Mouse (Mus musculus): ENCODE results near the gene Slc35d3. TPM values are rescaled to one million over a fixed set of nuclear protein-coding genes. Genes with fewer than 3 reads are reported as not detected.

Slc35d3 gene
- polyA plus RNA-seq, 1 experiment from 2014 or later = 1.4 TPM

DNA sequence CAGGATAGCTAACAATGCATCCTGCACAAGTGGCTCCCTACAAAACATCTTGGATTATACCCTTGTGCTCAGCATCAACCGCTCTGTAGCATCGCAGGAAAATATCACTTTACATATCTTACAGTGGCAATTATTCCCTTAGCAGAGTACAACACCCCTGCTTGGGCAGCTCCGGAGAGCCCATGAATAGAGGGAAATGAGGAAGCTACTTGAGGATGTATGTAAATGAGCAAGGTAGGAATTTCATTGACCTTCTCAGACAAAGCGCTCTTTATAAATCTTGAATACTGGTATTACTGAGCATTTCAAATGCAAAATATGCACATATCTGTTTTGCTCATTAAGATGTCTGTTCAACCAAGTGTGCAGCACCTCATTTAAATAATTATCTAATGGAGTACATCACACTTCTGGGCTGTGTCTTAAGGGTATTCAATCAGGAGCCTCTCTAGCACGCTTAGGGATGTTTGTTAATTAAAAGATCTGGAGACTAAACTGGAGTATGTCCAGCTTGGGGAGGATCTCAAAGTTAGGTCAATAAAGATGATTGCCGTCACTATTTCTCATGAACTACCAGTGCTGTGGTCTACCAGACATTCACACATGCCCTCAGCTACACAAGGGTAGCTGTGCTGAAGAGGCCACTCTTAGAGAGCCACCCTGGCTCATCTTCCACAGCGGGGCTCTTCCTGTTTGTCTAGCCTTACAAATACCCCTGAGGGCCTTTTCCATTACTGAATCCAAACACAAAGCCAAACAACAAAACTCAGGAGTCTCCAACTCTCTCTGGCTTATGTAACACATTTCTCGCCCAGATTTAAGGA lies 15.2 kb downstream of the Slc35d3 start:
- DNase-seq (ENCODE audit: low spot score) = no peak

DNA sequence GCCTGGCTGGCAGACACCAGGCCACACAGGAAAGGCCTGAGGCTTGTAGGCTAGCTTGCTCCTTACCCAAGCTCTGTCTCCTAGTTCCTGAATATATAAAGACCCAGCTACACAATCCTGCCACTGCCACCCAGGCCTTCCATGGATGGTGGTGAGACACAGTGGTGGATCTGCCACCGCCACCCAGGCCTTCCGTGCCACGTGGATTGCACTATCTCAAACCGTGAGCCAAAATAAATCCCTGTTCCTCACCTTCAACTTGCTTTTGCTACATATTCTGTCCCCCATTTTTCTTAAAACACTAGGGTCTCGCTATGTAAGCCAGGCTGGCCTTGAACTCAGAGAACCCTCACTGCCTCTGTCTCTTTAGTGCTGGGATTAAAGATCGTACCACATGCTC lies 17.0 kb downstream of the Slc35d3 start:
- DNase-seq (ENCODE audit: low spot score) = no peak

DNA sequence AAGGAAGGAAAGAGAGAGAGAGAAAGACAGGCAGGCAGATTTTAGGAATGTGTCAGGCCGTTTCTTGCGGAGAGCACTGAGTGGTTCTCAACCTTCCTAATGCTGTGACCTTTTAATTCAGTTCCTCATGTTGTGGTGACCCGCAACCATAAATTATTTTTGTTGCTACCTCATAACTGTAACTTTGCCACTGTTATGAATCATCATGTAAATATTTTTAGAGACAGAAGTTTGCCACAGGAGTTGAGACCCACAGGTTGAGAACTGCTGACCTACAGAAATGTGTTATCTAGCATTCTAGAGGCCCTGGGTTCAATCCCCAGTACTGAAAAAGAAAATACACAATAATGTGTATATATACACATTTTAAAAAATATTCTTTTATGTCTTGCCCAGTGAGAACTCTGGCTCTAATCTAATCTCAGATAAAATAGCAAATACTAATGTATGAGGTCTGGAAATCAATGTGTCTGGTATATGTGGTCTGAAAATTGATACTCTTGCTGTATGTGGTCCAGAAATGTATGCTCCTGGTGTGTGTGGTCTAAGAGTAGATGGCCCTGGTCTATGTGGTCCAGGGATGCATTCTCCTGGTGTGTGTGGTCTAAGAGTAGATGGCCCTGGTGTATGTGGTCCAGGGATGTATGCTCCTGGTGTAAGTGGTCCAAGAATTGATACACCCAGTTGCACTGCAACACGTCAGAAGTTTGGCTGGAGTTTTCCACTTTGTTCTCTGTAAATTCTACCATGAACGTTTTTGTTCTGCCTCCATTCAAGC lies 20.0 kb downstream of the Slc35d3 start:
- no peak for DNase-seq (ENCODE audit: low spot score)

DNA sequence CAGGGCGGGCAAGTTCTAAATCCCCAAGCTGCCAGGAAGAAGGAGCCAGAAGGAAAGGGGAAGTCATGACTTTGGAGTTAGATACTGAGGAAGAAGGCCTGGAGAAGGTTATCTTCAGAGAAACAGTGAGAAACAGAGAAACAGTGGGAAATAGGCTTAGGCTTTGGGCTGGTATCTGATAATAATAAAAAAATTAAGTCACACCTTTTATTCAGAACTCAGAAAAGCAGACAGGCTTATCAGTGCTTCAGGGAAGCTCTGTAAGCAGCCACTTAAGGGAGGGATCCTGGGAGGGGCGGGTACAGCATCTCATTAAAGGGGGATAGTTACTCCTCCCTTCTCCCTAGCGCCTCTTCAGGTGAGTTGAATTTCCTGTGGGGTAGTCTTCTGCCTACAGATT lies 30.3 kb downstream of the Slc35d3 start:
- no peak for DNase-seq (ENCODE audit: low spot score)

DNA sequence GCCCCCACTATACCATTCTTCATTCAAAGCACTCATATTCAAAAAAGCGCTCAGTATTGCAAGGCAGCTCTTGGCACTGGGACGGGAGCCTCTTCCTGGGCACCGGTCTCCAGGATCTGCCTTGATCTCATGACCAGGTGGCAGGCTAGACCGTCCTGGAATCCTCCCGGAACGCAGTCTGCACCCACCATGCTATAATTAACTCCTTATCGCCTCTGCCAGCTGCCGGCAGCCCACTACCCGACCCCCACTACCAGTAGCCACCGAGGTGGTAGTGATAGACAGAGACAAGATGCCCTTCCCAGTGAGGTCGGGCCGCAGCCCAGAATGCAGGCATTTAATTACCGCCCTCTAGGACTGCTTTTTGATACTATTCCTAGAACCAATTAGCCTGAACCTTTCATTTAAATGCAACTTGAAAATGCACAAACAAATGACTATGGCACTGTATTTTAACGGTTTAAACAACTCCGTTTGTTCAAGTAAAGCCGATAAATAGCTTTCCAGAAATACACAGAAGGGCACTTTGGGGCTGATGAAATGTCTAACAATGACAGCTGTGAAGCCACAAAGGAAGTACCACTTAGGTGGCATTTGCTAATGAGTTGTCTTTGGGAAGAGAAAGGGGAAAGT lies 32.4 kb downstream of the Slc35d3 start:
- no peak for DNase-seq (ENCODE audit: low spot score)

DNA sequence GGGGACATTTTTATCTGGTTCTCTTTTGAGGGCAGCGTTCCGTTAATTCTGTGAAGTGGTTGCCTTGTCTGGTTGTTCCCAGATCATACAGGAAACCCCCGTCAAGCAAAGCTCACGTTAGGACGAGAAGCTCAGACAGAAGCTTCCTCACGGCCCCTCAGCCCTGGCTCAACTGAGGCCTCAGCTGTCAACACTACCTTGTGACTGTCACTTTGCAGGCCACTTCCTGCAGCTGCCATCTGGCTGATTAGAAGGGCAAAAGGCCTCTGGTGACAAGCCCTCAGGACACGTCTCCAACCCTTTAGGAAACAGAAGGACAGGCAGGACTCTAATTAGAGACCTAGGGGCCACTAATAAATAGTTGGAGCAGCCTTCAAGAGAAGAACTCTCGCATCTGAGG lies 35.9 kb downstream of the Slc35d3 start:
- DNase-seq (ENCODE audit: low spot score) = no peak

- DNase-seq (ENCODE audit: low spot score) = peak; percentile 66
These were observed 39.7 kb downstream of the Slc35d3 start for GRCm38 (mm10) chr10:19811436-19812172.

DNA sequence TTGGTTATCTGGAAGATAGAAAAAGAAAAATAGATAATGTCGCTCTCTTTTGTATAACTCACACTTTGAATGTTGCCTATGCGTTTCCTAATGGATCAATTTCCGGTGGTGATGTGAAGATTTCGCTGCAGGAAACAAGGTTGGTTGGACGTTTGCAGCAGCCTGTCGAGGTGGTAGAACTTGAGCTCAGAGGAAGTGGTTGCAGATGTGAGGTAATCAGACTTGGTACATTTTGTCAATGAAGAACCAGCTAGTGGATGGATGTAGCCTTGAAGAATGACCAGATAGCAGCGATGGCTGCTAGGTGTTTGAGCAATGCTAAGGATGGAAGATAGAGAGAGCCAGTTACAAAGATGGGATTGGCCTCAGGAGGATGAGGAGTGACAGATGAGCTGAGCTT lies 46.5 kb downstream of the Slc35d3 start:
- DNase-seq (ENCODE audit: low spot score) = no peak

- DNase-seq (ENCODE audit: low spot score) = no peak
These were observed 48.3 kb downstream of the Slc35d3 start for GRCm38 (mm10) chr10:19802958-19803357.

Other genes with a start within 250 kb of the Slc35d3 start
- 0.10 and 0.12 TPM in 2 replicates for gene Il22ra2, start 229.5 kb downstream of the Slc35d3 start, polyA plus RNA-seq (2015; fragmentation: Nextera tagmentation; extraction: Ambion mirVana)
- 0.60 and 1.1 TPM in 2 replicates for gene Il20ra, start 138.9 kb downstream of the Slc35d3 start, polyA plus RNA-seq (2015; fragmentation: Nextera tagmentation; extraction: Ambion mirVana)
- 67.6 and 82.6 TPM in 2 replicates for gene Pex7, start 56.2 kb upstream of the Slc35d3 start, polyA plus RNA-seq (2015; fragmentation: Nextera tagmentation; extraction: Ambion mirVana)
- 2.8 and 3.3 TPM in 2 replicates for gene Map3k5, start 83.0 kb upstream of the Slc35d3 start, polyA plus RNA-seq (2015; fragmentation: Nextera tagmentation; extraction: Ambion mirVana)